Mouse (Mus musculus): ENCODE data around the gene Map2k6. TPM values are rescaled to one million over a fixed set of nuclear protein-coding genes. Genes with fewer than 3 reads are reported as not detected.

The Map2k6 gene
- total RNA-seq, 2 experiments from 2014 or later: 23.0 to 25.3 TPM

Other genes with a start within 250 kb of the Map2k6 start
- 1 to 10 TPM; 8.0 to 8.1 TPM for gene Abca9, start 230.9 kb upstream of the Map2k6 start, total RNA-seq (2021)
- 1 to 10 TPM; 1.1 to 1.4 TPM for gene Abca6, start 147.3 kb upstream of the Map2k6 start, total RNA-seq (2021)
- gene Abca5, start 61.4 kb upstream of the Map2k6 start, total RNA-seq (2021): 10 to 100 TPM; 31.1 to 32.0 TPM